Mouse (Mus musculus) cerebellum, postnatal 14 days (tissue): Measurements from ENCODE around the gene Atf3.
"Not testable (repeated sequence)": the region's sequence is repeated elsewhere in the genome, so short reads cannot be mapped to it uniquely, and the experiment has no call there.

Experiments used
- DNase-seq, 2 experiments: peaks; one replicate each; pipeline ENCODE4 v3.0.0; 2021; ENCODE audit warnings: mixed read lengths in 2 of 2

Gene Atf3

GRCm38 (mm10) chr1:191186386-191186770 lies 31.5 kb downstream of the Atf3 start:
- no peak for DNase-seq

DNA sequence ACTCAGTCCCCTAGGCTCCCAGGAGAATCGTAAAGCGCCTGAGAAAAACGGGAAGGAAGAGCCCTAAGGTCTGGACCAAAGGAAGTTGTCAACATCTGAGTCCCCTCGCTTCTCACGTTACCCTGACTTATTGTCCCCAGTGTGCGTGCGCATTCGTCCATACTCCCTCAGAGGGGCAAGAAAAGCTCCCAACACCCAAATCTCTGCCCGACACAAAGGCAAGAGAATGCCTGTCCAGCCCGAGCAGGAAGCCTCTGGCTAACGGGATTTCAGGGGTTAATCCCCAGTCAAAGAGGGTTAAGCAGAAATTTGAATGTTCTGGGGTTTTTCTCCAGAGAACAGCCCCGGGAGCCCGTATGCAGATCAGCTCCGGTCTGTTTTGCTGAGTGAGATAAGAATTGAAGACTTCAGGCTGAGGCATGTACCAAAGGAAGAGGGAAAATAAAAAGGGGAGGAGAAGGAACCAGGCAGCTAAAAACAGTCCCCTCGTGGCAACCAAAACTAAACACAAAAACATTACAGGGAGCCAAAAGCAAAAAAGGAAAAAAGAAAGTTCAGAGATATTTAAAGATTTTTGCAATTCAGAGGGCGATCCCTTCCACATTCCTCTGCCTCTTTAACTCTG lies 32.0 kb downstream of the Atf3 start:
- no peak for DNase-seq

- peak; percentile 22 to 23 for DNase-seq
These were observed 33.0 kb downstream of the Atf3 start for GRCm38 (mm10) chr1:191184841-191185251.

GRCm38 (mm10) chr1:191184066-191184815 lies 33.6 kb downstream of the Atf3 start:
- peak; percentile 38 to 46 for DNase-seq

DNA sequence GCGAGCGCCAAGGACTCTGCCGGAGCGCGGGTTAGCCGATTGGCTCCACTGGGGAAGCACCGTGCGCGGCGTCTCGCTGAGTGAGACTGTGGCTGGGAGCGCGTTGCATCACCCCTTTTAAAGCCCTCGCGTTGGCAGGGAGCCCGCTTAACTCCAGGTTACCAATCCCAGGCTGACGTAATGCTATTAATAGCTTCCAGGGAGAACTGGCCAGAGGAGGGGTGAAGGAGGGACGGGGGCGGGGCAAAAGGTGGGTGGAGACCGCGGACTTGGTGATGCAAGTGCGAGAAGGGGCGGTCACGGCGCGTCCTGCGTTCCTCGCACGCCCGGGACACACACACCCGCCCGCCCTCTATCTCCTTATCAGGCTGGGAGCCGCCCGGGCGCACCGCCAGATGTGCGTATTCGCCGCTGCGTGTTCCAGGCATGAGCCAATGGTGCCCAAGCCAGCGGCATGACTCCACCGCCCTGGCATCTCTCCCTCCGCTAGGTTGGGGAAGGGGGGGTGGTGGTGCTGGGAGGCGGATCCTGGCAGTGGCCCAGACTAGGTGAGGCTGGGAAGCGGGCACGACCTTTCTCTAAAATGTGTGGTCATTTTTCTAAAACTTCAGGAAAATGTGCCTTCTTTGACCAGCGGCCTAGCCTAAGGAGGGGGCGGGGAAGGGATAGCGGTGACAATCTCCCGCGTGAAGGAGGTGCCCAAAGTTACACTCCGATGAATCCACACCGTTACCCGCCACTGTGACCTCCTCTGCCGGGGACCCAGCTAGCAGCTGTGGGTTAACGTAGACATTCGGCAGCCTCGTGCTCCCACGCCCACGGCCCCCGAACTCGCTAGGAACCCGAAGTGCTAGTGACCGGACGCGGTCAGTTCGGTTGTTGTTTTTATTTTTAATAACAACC lies 34.4 kb downstream of the Atf3 start:
- peak; percentile 88 to 89 for DNase-seq

- DNase-seq = peak; percentile 44 to 58
These were observed 35.2 kb downstream of the Atf3 start for GRCm38 (mm10) chr1:191182431-191183162.

DNA sequence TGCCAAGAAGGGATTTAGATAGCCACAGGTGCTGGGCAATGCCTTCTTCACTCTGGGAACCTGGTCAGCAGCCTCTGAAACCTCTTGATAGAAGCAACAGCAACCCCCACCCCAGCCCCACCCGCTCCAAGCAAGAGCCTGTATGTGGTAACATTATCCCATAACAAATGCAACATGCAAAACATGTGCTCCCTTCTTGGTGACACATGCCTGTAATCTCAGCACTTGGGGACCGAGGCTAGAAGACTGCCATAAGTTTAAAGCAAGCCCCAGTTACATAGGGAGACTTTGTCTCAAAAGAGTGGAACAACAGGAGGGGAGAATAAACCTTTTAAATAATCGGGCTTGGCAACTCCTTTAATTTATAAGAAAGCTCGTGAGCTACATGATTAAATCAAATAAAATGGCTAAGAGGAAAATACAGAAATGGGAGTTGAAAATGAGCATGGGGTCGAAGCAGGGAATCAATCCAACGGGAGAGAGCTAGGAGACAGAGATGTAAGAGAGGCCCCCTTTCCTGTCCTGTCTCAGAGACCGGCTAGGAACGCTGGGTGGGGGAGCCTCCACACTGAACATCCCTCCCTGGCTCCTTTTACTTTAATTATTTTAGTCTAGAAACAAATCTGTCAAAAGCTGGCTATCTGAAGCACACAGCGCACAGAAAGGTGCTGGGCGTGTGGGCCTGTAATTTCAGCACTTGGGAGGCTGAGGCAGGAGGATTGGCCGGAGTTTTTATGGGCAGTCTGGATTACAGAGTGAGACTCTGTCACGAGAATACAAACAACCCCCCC lies 36.2 kb downstream of the Atf3 start:
- DNase-seq = no peak

- DNase-seq = no peak
These were observed 37.4 kb downstream of the Atf3 start for GRCm38 (mm10) chr1:191180397-191180796.

DNA sequence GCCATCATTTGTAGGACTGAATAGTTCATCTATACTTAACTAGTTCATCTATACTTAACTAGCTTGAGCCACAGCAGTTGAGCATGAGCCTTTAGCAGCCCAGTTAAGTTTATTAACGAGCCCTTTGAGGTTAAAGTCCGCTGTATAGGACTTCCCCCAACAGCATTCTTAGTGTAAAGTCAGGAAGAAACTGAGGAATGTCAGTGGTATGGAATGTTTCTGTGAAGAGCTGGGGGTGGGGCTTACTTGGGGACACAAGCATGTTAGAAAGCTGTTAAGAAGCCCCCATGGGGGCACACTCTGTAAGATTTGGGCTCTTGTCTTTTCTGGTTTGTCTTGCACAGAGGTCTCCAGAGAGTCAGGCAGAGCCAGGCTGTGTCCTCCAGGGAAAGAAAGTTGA lies 38.0 kb downstream of the Atf3 start:
- no peak for DNase-seq

- DNase-seq = no peak
These were observed 39.2 kb downstream of the Atf3 start for GRCm38 (mm10) chr1:191178511-191179188.

GRCm38 (mm10) chr1:191176887-191177286 lies 41.0 kb downstream of the Atf3 start:
- no peak for DNase-seq

DNA sequence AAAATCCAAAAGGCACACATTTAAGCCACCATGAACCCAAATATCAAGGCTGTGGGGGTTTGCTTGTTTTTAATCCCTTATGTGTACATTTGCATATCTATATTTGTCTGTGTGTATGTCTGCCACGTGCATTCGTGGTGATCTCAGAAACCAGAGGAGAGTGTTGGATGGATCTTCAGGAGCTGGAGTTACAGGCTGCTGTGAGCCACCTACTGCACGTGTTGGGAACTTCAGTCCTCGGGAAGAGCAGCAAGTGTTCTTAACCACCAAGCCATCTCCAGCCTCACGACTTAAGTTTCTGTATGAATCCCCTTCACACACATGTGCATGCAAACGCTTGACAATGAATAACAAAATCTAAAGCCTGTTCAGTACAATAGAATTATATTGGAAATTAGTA lies 45.4 kb downstream of the Atf3 start:
- DNase-seq = peak; percentile 26 to 33

DNA sequence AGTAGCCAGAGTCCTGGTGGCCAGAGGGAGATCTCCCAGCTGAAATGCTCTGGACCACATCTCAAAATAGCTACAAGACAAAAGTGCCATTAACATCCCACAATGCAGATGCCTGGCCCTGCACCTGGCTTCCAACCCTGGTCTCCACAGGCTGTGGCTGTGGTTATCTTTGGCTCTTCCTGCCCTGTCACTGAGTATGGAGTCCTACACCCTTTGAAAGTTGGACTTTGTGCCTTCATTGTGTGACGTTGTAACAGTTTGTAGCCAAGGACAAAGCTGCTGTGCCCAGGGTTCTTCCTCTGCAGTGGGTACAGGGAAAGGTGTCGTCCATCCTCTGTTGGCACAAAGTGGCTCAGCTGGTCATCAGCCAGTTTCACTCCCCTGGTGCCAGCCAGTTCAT lies 47.4 kb downstream of the Atf3 start:
- no peak for DNase-seq

- DNase-seq = no peak
These were observed 51.6 kb downstream of the Atf3 start for GRCm38 (mm10) chr1:191166189-191166588.

- no peak for DNase-seq
These were observed 53.1 kb downstream of the Atf3 start, which contains the start of gene Fam71a for GRCm38 (mm10) chr1:191164717-191165116. Gene Fam71a, minus strand, starts transcription at chr1:191164817.

DNA sequence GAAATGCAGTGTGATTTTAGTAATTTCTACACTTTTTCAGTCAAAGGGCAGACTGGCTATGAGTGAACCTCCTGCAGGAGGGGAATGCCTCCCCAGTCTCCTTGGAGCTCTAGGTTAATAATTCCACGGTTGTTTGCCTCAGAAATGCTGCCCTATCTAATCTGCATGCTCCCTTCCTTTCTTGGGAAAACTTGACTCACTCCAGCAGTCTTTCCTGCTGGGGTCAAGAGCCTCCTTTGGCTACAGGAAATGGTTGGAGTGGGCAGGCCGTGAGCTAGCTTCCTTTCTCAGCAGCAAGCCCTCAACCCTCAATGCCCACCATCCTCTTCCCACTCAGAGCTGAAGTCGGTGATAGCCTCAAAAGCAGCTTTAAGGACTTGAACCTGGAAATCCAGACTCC lies 63.5 kb downstream of the Atf3 start:
- no peak for DNase-seq

- DNase-seq = peak; percentile 53 to 57
These were observed 64.8 kb downstream of the Atf3 start for GRCm38 (mm10) chr1:191153052-191153451.

GRCm38 (mm10) chr1:191150924-191151605 lies 66.8 kb downstream of the Atf3 start:
- no peak for DNase-seq

DNA sequence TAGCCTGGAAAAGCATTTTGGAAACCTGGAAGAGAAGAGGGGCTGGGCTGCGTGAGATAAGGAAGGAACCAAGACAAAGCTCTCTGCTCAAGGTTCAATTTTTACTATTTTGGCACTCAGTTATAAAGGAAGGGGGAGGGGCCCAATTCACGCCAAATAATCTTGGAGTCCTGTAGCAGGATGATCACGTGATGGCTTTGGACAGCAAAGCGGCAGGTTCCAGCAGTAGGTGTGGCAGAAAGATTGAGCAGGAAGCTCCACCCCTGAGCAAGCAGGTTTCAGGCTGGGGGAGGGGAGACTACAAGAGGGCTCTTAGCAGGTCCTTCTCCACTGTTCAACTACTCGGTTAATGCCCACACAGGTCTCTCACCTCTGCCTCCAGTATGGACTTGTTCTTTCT lies 68.3 kb downstream of the Atf3 start:
- not testable (repeated sequence) for DNase-seq

DNA sequence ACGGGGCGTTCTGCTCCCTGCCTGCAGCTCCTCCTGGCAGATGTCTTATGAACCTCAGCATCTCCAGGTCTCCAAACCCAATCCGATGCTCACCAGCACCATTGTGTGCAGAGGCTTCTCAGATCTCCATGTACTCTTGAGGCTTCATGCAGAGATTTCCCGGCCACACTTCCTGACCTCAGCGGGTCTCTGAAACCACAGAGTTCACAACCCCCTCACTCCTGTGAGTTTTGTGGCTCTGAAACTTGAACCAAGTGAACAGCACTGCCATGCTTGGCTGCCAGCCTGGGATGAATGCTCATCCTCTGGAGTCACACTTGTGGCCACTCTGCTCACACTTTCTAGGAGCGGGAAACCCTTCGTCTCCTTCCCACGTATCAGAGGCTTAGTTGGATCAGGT lies 76.9 kb downstream of the Atf3 start:
- no peak for DNase-seq
